Comparison of ENCODE assay signal across 7 mouse cellular contexts in the genomic region with DNA sequence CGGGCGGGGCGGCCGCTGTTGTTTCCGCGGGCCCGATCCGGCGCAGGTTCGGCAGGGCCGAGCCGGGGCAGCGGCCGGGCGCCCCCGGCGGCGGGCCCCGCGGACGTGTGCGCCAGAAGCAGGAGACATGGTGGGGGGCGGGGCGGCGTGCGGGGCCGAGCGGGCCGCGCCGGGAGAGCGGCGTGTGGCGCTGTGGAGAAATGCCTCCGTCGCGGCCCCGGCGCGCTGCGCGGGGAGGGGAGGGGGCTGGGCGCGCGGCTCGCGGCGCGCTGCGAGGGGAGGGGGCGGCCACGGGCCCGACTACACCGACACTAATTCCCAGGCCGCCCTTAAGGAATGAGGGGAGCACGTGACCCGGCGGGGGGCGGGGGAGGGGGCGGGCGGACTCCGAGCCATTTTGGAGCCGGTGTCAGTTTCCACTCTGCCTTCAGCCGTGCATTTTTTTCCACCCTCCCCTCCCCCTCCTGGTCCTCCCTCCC. TPM values are rescaled to one million over a fixed set of nuclear protein-coding genes. Genes with fewer than 3 reads are reported as not detected.
DNase-seq lines count a peak whose midpoint lies in the region; ATAC-seq lines count a peak whose summit lies in the region.

No protein-coding gene starts in this region.

- peaks cover 16% of the 10 kb centered on the region for H3K4me1 ChIP-seq in intestine, embryonic 15.5 days (replicated peaks)
- peaks cover 38% of the 10 kb centered on the region for H3K4me1 ChIP-seq in limb, embryonic 13.5 days
- H3K4me1 ChIP-seq in midbrain, embryonic 14.5 days (ENCODE audit: control insufficient read depth, insufficient read depth, low read length): peaks cover 35% of the 10 kb centered on the region

- peak overlapping the region; percentile 89 for H3K9ac ChIP-seq in intestine, embryonic 15.5 days
- peak overlapping the region; percentile 89 for H3K9ac ChIP-seq in limb, embryonic 13.5 days
- H3K9ac ChIP-seq in midbrain, embryonic 14.5 days (replicated peaks; ENCODE audit: low read length): peak overlapping the region; percentile 98

- 0 out of 2 replicates have a peak, but pooled peaks cover 3% of the 10 kb centered on the region for H3K27me3 ChIP-seq in intestine, embryonic 15.5 days (replicated peaks)
- peaks cover 26% of the 10 kb centered on the region for H3K27me3 ChIP-seq in limb, embryonic 13.5 days
- peaks cover 41% of the 10 kb centered on the region for H3K27me3 ChIP-seq in midbrain, embryonic 14.5 days (ENCODE audit: control insufficient read depth, insufficient read depth, low read length)

- H3K36me3 ChIP-seq in intestine, embryonic 15.5 days: no peaks in the 10 kb centered on the region
- H3K36me3 ChIP-seq in limb, embryonic 13.5 days: no peaks in the 10 kb centered on the region
- no peaks in the 10 kb centered on the region for H3K36me3 ChIP-seq in midbrain, embryonic 14.5 days (ENCODE audit: control insufficient read depth, insufficient read depth, low read length)

- peak overlapping the region; percentile 85 for H3K4me2 ChIP-seq in intestine, embryonic 15.5 days (replicated peaks)
- H3K4me2 ChIP-seq in limb, embryonic 13.5 days (replicated peaks): peak overlapping the region; percentile 80
- peak overlapping the region; percentile 82 for H3K4me2 ChIP-seq in midbrain, embryonic 14.5 days (ENCODE audit: low read length)

- peak; percentile 4 for ATAC-seq in activated CD4-positive, CD25-positive, alpha-beta regulatory T cell, adult 4 months
- ATAC-seq in intestine, embryonic 15.5 days: peak; percentile 90
- ATAC-seq in limb, embryonic 13.5 days (ENCODE audit: low FRiP score, low read depth): peak; percentile 92
- ATAC-seq in midbrain, embryonic 14.5 days (ENCODE audit: low FRiP score, low TSS enrichment): peak; percentile 85

- H3K27ac ChIP-seq in intestine, embryonic 15.5 days: peak overlapping the region; percentile 94
- H3K27ac ChIP-seq in limb, embryonic 13.5 days: peak overlapping the region; percentile 88; the same call in 1 of the 2 replicates
- H3K27ac ChIP-seq in midbrain, embryonic 14.5 days (replicated peaks; ENCODE audit: low read depth, low read length): peak overlapping the region; percentile 99

- H3K4me3 ChIP-seq in intestine, embryonic 15.5 days (replicated peaks): peak overlapping the region; percentile 78
- peak overlapping the region; percentile 83 for H3K4me3 ChIP-seq in limb, embryonic 13.5 days
- H3K4me3 ChIP-seq in midbrain, embryonic 14.5 days (replicated peaks; ENCODE audit: low read depth, low read length): peak overlapping the region; percentile 78

- DNase-seq in cerebellum, postnatal 14 days: peak; percentile 90 to 94
- peak; percentile 41 to 63 for DNase-seq in gastrocnemius, adult 8-10 months (ENCODE audit: low spot score in 2 of 2)
- peak; percentile 95 for DNase-seq in midbrain, embryonic 14.5 days
- peak; percentile 31 to 73 for DNase-seq in spleen, postnatal 10 days (ENCODE audit: low spot score in 2 of 2)

- H3K9me3 ChIP-seq in intestine, embryonic 15.5 days: no peaks in the 10 kb centered on the region
- H3K9me3 ChIP-seq in limb, embryonic 13.5 days: no peaks in the 10 kb centered on the region
- no peaks in the 10 kb centered on the region for H3K9me3 ChIP-seq in midbrain, embryonic 14.5 days (ENCODE audit: control insufficient read depth, low read length)

- WGBS in intestine, embryonic 15.5 days: 0% methylated on average over 23 of the region's 64 CpGs
- 1% methylated on average over 32 of the region's 64 CpGs for WGBS in limb, embryonic 13.5 days
- WGBS in midbrain, embryonic 14.5 days: under 1% methylated on average over 43 of the region's 64 CpGs

RNA-seq across cellular contexts. Expression of gene Bmi1, which starts 0.3 kb away (rescaled TPM):
- polyA plus RNA-seq in activated CD4-positive, CD25-positive, alpha-beta regulatory T cell, adult 4 months (2017; shearing (Covaris generic)): 10 to 100 TPM; 10.9 to 11.1 TPM
- 10 to 100 TPM; 60.4 to 80.9 (median 68.8) TPM for total RNA-seq in gastrocnemius, adult 8-10 months (2022)
- 16.6 and 20.1 TPM in 2 replicates for polyA plus RNA-seq in intestine, embryonic 15.5 days (2015; fragmentation: Nextera tagmentation; extraction: Ambion mirVana)
- polyA plus RNA-seq in limb, embryonic 13.5 days (2015; fragmentation: Nextera tagmentation; extraction: Ambion mirVana): 23.3 and 23.7 TPM in 2 replicates
- 34.1 and 43.6 TPM in 2 replicates for polyA plus RNA-seq in midbrain, embryonic 14.5 days (2014; fragmentation: Nextera tagmentation; extraction: Ambion mirVana)

RNA-seq across cellular contexts. Expression of gene Commd3, which starts 4.3 kb away (rescaled TPM):
- 100 to 1,000 TPM; 210 to 227 TPM for polyA plus RNA-seq in activated CD4-positive, CD25-positive, alpha-beta regulatory T cell, adult 4 months (2017; shearing (Covaris generic))
- total RNA-seq in gastrocnemius, adult 8-10 months (2022): 100 to 1,000 TPM in 1 of 4 experiments, 10 to 100 TPM in 3; 93.3 to 100 (median 94.8) TPM
- polyA plus RNA-seq in intestine, embryonic 15.5 days (2015; fragmentation: Nextera tagmentation; extraction: Ambion mirVana): 217 and 235 TPM in 2 replicates
- polyA plus RNA-seq in limb, embryonic 13.5 days (2015; fragmentation: Nextera tagmentation; extraction: Ambion mirVana): 243 and 250 TPM in 2 replicates
- 202 and 219 TPM in 2 replicates for polyA plus RNA-seq in midbrain, embryonic 14.5 days (2014; fragmentation: Nextera tagmentation; extraction: Ambion mirVana)

RNA-seq across cellular contexts. Expression of gene Spag6, which starts 17.3 kb away (rescaled TPM):
- polyA plus RNA-seq in activated CD4-positive, CD25-positive, alpha-beta regulatory T cell, adult 4 months (2017; shearing (Covaris generic)): not detected
- total RNA-seq in gastrocnemius, adult 8-10 months (2022): 1 to 10 TPM in 3 of 4 experiments, under 1 TPM in 1; 0.85 to 1.6 (median 1.2) TPM
- 0.05 TPM in 1 of 2 replicates, not detected in the other for polyA plus RNA-seq in intestine, embryonic 15.5 days (2015; fragmentation: Nextera tagmentation; extraction: Ambion mirVana)
- polyA plus RNA-seq in limb, embryonic 13.5 days (2015; fragmentation: Nextera tagmentation; extraction: Ambion mirVana): 0.13 TPM in 1 of 2 replicates, not detected in the other
- polyA plus RNA-seq in midbrain, embryonic 14.5 days (2014; fragmentation: Nextera tagmentation; extraction: Ambion mirVana): 0.20 and 0.25 TPM in 2 replicates

Comparison
In these comparisons a context has a peak if more than half of its experiments do, and no peak if none do; other contexts are left out.
1. Peak in every context shown above with its lines: DNase-seq, ATAC-seq, H3K4me3 ChIP-seq and H3K27ac ChIP-seq.
2. ATAC-seq: peak in every context shown above with its lines; median percentile 92 in limb, embryonic 13.5 days; 90 in intestine, embryonic 15.5 days; 85 in midbrain, embryonic 14.5 days; 4 in activated CD4-positive, CD25-positive, alpha-beta regulatory T cell, adult 4 months.